Mouse (Mus musculus): Measurements from ENCODE around the gene Ppt2. TPM values are rescaled to one million over a fixed set of nuclear protein-coding genes. Genes with fewer than 3 reads are reported as not detected.

Ppt2 gene
- polyA plus RNA-seq, 1 experiment from 2014 or later = 10.7 TPM

GRCm38 (mm10) chr17:34591994-34592375 is 36.3 kb downstream of the Ppt2 start:
- peak overlapping the region; percentile 100 for H3K4me2 ChIP-seq
- H3K9ac ChIP-seq = peak overlapping the region; percentile 91
- peak overlapping the region; percentile 84 for H3K4me3 ChIP-seq (replicated peaks)
- no peaks in the 10 kb centered on the region for H3K27me3 ChIP-seq
- H3K27ac ChIP-seq (replicated peaks) = peak overlapping the region; percentile 87
- H3K4me1 ChIP-seq (replicated peaks) = peaks cover 81% of the 10 kb centered on the region
- 1% methylated on average over 35 of the region's 35 CpGs for WGBS (ENCODE audit: insufficient replicate concordance)
- peaks cover 23% of the 10 kb centered on the region for H3K36me3 ChIP-seq (replicated peaks)
- H3K9me3 ChIP-seq (replicated peaks) = no peaks in the 10 kb centered on the region
- ATAC-seq (ENCODE audit: insufficient read depth) = peak; percentile 56

GRCm38 (mm10) chr17:34591029-34591993 is 37.0 kb downstream of the Ppt2 start, which contains the start of gene Pbx2:
Gene Pbx2, plus strand, starts transcription at chr17:34591266.
- 5% methylated on average over 21 of the region's 21 CpGs for WGBS (ENCODE audit: insufficient replicate concordance)
- ATAC-seq (ENCODE audit: insufficient read depth) = no peak
- Histone ChIP-seq H3K36me3 (replicated peaks) (peaks cover 23% of the 10 kb centered on the region), H3K27me3 (peaks cover 3% of the 10 kb centered on the region; the same call in 1 of the 2 replicates), H3K9ac (peak within 1 kb of the TSS; percentile 91), H3K9me3 (replicated peaks) (no peaks in the 10 kb centered on the region), H3K4me3 (replicated peaks) (peak within 1 kb of the TSS; percentile 84), H3K4me2 (peak within 1 kb of the TSS; percentile 100), H3K27ac (replicated peaks) (peak within 1 kb of the TSS; percentile 87), H3K4me1 (replicated peaks) (peaks cover 83% of the 10 kb centered on the region)

GRCm38 (mm10) chr17:34590154-34590987 is 37.9 kb downstream of the Ppt2 start:
- 43% methylated on average over 15 of the region's 15 CpGs for WGBS (ENCODE audit: insufficient replicate concordance)
- peaks cover 81% of the 10 kb centered on the region for H3K4me1 ChIP-seq (replicated peaks)
- H3K4me3 ChIP-seq (replicated peaks) = peak overlapping the region; percentile 84
- peaks cover 15% of the 10 kb centered on the region for H3K36me3 ChIP-seq (replicated peaks)
- H3K9me3 ChIP-seq (replicated peaks) = no peaks in the 10 kb centered on the region
- ATAC-seq (ENCODE audit: insufficient read depth) = no peak
- H3K27ac ChIP-seq (replicated peaks) = peak overlapping the region; percentile 87
- peak overlapping the region; percentile 91; the same call in 1 of the 2 replicates for H3K9ac ChIP-seq
- peaks cover 12% of the 10 kb centered on the region; the same call in 1 of the 2 replicates for H3K27me3 ChIP-seq
- peak overlapping the region; percentile 100 for H3K4me2 ChIP-seq

GRCm38 (mm10) chr17:34589681-34590101 is 38.6 kb downstream of the Ppt2 start, which contains the start of gene Gpsm3:
Gene Gpsm3, plus strand, starts transcription at chr17:34589806.
- peak within 1 kb of the TSS; percentile 91; the same call in 1 of the 2 replicates for H3K9ac ChIP-seq
- H3K9me3 ChIP-seq (replicated peaks) = no peaks in the 10 kb centered on the region
- peaks cover 8% of the 10 kb centered on the region for H3K36me3 ChIP-seq (replicated peaks)
- H3K4me1 ChIP-seq (replicated peaks) = peaks cover 76% of the 10 kb centered on the region
- ATAC-seq (ENCODE audit: insufficient read depth) = no peak
- H3K27ac ChIP-seq (replicated peaks) = peak within 1 kb of the TSS; percentile 87
- H3K4me3 ChIP-seq (replicated peaks) = peak within 1 kb of the TSS; percentile 84
- H3K27me3 ChIP-seq = peaks cover 12% of the 10 kb centered on the region; the same call in 1 of the 2 replicates
- WGBS (ENCODE audit: insufficient replicate concordance) = 8% methylated on average over 7 of the region's 7 CpGs
- peak within 1 kb of the TSS; percentile 100 for H3K4me2 ChIP-seq

GRCm38 (mm10) chr17:34589206-34589605 is 39.1 kb downstream of the Ppt2 start:
- no peak for ATAC-seq (ENCODE audit: insufficient read depth)
- peak overlapping the region; percentile 87 for H3K27ac ChIP-seq (replicated peaks)
- no peaks in the 10 kb centered on the region for H3K9me3 ChIP-seq (replicated peaks)
- WGBS (ENCODE audit: insufficient replicate concordance) = 31% methylated on average over 7 of the region's 7 CpGs
- 0 out of 2 replicates have a peak, but pooled peaks cover 3% of the 10 kb centered on the region for H3K36me3 ChIP-seq (replicated peaks)
- H3K4me1 ChIP-seq (replicated peaks) = peaks cover 75% of the 10 kb centered on the region
- peak overlapping the region; percentile 15; the same call in 1 of the 2 replicates for H3K9ac ChIP-seq
- H3K4me2 ChIP-seq = peak overlapping the region; percentile 100
- peak overlapping the region; percentile 84 for H3K4me3 ChIP-seq (replicated peaks)
- peaks cover 12% of the 10 kb centered on the region; the same call in 1 of the 2 replicates for H3K27me3 ChIP-seq

GRCm38 (mm10) chr17:34588767-34589166 is 39.5 kb downstream of the Ppt2 start:
- ATAC-seq (ENCODE audit: insufficient read depth) = no peak
- H3K9me3 ChIP-seq (replicated peaks) = no peaks in the 10 kb centered on the region
- no peaks in the 10 kb centered on the region for H3K36me3 ChIP-seq (replicated peaks)
- H3K4me1 ChIP-seq (replicated peaks) = peaks cover 70% of the 10 kb centered on the region
- H3K9ac ChIP-seq = no peak overlapping the region; the same call in 1 of the 2 replicates
- WGBS (ENCODE audit: insufficient replicate concordance) = 44% methylated on average over 3 of the region's 3 CpGs
- peaks cover 12% of the 10 kb centered on the region; the same call in 1 of the 2 replicates for H3K27me3 ChIP-seq
- H3K4me2 ChIP-seq = peak overlapping the region; percentile 100
- H3K27ac ChIP-seq (replicated peaks) = peak overlapping the region; percentile 87; the same call in 1 of the 2 replicates
- peak overlapping the region; percentile 84 for H3K4me3 ChIP-seq (replicated peaks)

- no peak for ATAC-seq (ENCODE audit: insufficient read depth)
- WGBS (ENCODE audit: insufficient replicate concordance) = 1% methylated on average over 19 of the region's 19 CpGs
- Histone ChIP-seq H3K4me1 (replicated peaks) (peaks cover 61% of the 10 kb centered on the region), H3K4me2 (peak overlapping the region; percentile 100), H3K4me3 (replicated peaks) (peak overlapping the region; percentile 91), H3K27me3 (peaks cover 12% of the 10 kb centered on the region; the same call in 1 of the 2 replicates), H3K27ac (replicated peaks) (peak overlapping the region; percentile 86), H3K9me3 (replicated peaks) (no peaks in the 10 kb centered on the region), H3K9ac (peak overlapping the region; percentile 91), H3K36me3 (replicated peaks) (no peaks in the 10 kb centered on the region)
Observed at GRCm38 (mm10) chr17:34587814-34588213, 40.5 kb downstream of the Ppt2 start.

- no peaks in the 10 kb centered on the region for H3K36me3 ChIP-seq (replicated peaks)
- peak overlapping the region; percentile 100 for H3K4me2 ChIP-seq
- H3K9ac ChIP-seq = peak overlapping the region; percentile 91
- under 1% methylated on average over 50 of the region's 50 CpGs for WGBS (ENCODE audit: insufficient replicate concordance)
- peak overlapping the region; percentile 91 for H3K4me3 ChIP-seq (replicated peaks)
- peak overlapping the region; percentile 86 for H3K27ac ChIP-seq (replicated peaks)
- H3K4me1 ChIP-seq (replicated peaks) = peaks cover 57% of the 10 kb centered on the region
- no peaks in the 10 kb centered on the region for H3K9me3 ChIP-seq (replicated peaks)
- H3K27me3 ChIP-seq = peaks cover 12% of the 10 kb centered on the region; the same call in 1 of the 2 replicates
- peak; percentile 87 for ATAC-seq (ENCODE audit: insufficient read depth)
Observed at GRCm38 (mm10) chr17:34587423-34587811, 40.9 kb downstream of the Ppt2 start.

GRCm38 (mm10) chr17:34586796-34587422 is 41.4 kb downstream of the Ppt2 start:
- Histone ChIP-seq H3K27me3 (peaks cover 12% of the 10 kb centered on the region; the same call in 1 of the 2 replicates), H3K9me3 (replicated peaks) (no peaks in the 10 kb centered on the region), H3K27ac (replicated peaks) (peak overlapping the region; percentile 86), H3K4me2 (peak overlapping the region; percentile 100), H3K4me3 (replicated peaks) (peak overlapping the region; percentile 91), H3K36me3 (replicated peaks) (no peaks in the 10 kb centered on the region), H3K4me1 (replicated peaks) (peaks cover 53% of the 10 kb centered on the region), H3K9ac (peak overlapping the region; percentile 91)
- under 1% methylated on average over 38 of the region's 38 CpGs for WGBS (ENCODE audit: insufficient replicate concordance)
- ATAC-seq (ENCODE audit: insufficient read depth) = peak; percentile 81

All from liver, embryonic 15.5 days (tissue).